Mouse (Mus musculus) hindbrain, postnatal 0 days (tissue): ENCODE results near the gene Tph1. TPM values are rescaled to one million over a fixed set of nuclear protein-coding genes. Genes with fewer than 3 reads are reported as not detected.
"Not testable (repeated sequence)": the region's sequence is repeated elsewhere in the genome, so short reads cannot be mapped to it uniquely, and the experiment has no call there.

Experiments used
- ATAC-seq: fragments of 200-750 bp; cut with Nextera tagmentation; 2 replicates; pipeline ENCODE4 v1.8.0; 2017; ENCODE audit warnings: mild to moderate bottlenecking, moderate TSS enrichment, moderate library complexity
- DNase-seq: peaks from one replicate; pipeline ENCODE4 v3.0.0-alpha.2; 2015; ENCODE audit warnings: low spot score
- H3K27ac ChIP-seq: fragments of 300-500 bp; sonication (generic); 2 replicates; pipeline ENCODE4 v1.5.1; 2014; ENCODE audit warnings: mild to moderate bottlenecking
- H3K27me3 ChIP-seq: fragments of 300-500 bp; sonication (generic); 2 replicates; pipeline ENCODE4 v1.6.1; 2014; ENCODE audit warnings: low read length, mixed read lengths; ENCODE audit not compliant: insufficient read depth
- H3K36me3 ChIP-seq: fragments of 300-500 bp; sonication (generic); 2 replicates; pipeline ENCODE4 v1.6.1; 2014; ENCODE audit warnings: low read length, mixed read lengths; ENCODE audit not compliant: insufficient read depth
- H3K4me1 ChIP-seq: fragments of 300-500 bp; sonication (generic); 2 replicates; pipeline ENCODE4 v1.6.1; 2014; ENCODE audit warnings: antibody characterized with exemption, low read length, mixed read lengths; ENCODE audit not compliant: insufficient read depth
- H3K4me2 ChIP-seq: fragments of 300-500 bp; sonication (generic); 2 replicates; pipeline ENCODE4 v1.6.1; 2014; ENCODE audit warnings: low read depth, mild to moderate bottlenecking, low read length, moderate library complexity, mixed read lengths
- H3K4me3 ChIP-seq: fragments of 300-500 bp; sonication (generic); 2 replicates; pipeline ENCODE4 v1.5.1; 2014; ENCODE audit warnings: low read length
- H3K9ac ChIP-seq: fragments of 300-500 bp; sonication (generic); replicated peaks from 2 replicates; pipeline ENCODE4 v1.6.1; 2014; ENCODE audit warnings: mild to moderate bottlenecking, low read length, moderate library complexity, mixed read lengths
- H3K9me3 ChIP-seq: fragments of 300-500 bp; sonication (generic); 2 replicates; pipeline ENCODE4 v1.6.1; 2016; ENCODE audit warnings: low read length, mixed read lengths
- CTCF ChIP-seq: IDR thresholded peaks from 2 replicates; pipeline ENCODE4 v1.5.1; 2016; ENCODE audit warnings: antibody characterized with exemption, control low read depth, low read depth
- WGBS: fragments of 180-500 bp; shearing (Covaris S2); extraction: QIAGEN DNeasy Blood & Tissue Kit; methylation state at CpG from one replicate; pipeline ENCODE4 v1.1.7; 2014; 5-methylcytosine and 5-hydroxymethylcytosine counted together
- polyA plus RNA-seq: library from polyadenylated mRNA; unstranded; fragments of >200 nt; fragmentation: Nextera tagmentation; extraction: Ambion mirVana; gene quantifications from 2 replicates; pipeline ENCODE4 v1.2.1, GENCODE M21; 2015
- total RNA-seq: library from RNA; depleted of rRNA; stranded (reverse); fragments of >200 nt; gene quantifications from 2 replicates; pipeline ENCODE4 v1.2.3, GENCODE M21; 2014

Gene Tph1
- total and polyA plus RNA-seq, 2 experiments from 2014 or later: 0.73 TPM

DNA sequence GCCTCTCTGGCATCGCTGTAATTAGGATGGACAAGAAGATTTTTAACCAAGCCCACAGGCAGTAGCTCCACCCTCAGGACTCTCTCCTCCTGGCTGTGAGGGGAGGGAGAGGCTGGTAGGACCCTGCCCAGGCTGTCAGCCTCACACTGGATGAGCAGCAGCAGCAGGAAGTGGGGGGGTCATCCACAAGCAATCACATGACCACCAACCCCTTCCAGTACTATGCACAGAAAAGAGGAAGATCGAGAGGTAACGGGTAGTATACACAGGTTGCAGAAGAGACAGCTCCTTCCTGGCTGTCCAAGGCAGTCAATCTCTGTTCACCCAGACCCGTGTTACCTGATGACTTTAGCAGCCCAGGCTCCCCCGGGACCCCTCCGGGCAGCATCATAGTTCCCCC lies 39.9 kb upstream of the Tph1 start:
- no peak for TF ChIP-seq CTCF
- ATAC-seq: no peak

DNA sequence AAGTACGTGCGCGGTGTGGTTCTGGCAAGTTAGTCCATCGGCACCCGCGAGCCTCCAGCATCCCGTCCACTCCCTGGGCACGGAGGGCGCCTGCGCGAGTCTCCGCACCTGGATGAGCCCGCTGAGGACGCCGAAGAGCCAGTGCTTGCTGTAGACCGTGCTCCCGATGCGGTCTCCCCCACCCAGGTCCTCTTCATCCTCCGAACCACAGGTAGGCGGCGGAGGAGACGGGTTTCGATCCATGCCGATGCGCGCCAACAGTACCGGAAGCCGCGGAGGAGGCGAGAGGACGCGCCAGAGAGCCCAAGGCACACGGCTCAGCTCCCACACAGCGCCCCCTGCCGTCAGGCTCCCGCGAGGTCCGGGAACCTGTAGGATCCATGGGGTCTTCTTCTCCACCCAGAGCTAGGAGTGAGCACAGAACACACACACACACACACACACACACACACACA lies 38.1 kb upstream of the Tph1 start, which contains the start of gene Saal1:
Gene Saal1 (minus strand): TSS at position 291 of the 455 bp plus-strand sequence.
- H3K9ac ChIP-seq: peak within 1 kb of the TSS; percentile 87
- WGBS: 0% methylated on average over 38 of the region's 38 CpGs

More for the DNA sequence above, 39.9 kb upstream of the Tph1 start:
- no peaks in the 10 kb centered on the region for H3K36me3 ChIP-seq
- no peaks in the 10 kb centered on the region for H3K27me3 ChIP-seq
- WGBS: 67% methylated on average over 6 of the region's 6 CpGs
- H3K9ac ChIP-seq: no peak overlapping the region
- no peak overlapping the region for H3K4me3 ChIP-seq
- H3K9me3 ChIP-seq: no peaks in the 10 kb centered on the region
- no peak for DNase-seq
- H3K4me2 ChIP-seq: no peak overlapping the region
- peaks cover 5% of the 10 kb centered on the region for H3K4me1 ChIP-seq
- no peak overlapping the region for H3K27ac ChIP-seq

DNA sequence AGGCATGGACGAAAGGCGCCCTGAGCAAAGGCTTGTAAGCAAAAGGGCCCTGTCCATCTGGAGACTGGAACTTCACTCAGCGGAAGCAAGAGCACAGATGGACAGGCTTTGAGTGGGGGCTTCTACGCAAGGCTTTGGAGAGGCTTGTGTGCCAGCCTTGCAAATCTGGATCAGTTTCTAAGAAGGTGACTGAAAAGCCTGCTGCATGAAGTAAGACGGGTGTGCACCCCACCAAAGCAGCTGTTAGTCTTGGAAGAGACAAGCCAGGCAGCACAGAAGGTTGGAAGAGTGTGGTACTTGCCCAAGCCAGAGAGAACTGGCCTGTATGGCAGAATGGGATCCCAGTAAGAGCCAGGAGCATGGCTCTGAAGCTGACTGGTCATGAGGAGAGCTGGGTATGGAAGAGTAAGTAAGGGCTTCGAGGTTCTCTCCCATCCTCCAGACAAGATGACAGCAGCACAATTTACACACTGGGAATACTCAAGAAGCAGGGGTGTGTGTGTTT lies 28.2 kb upstream of the Tph1 start:
- Histone ChIP-seq H3K9ac (no peak overlapping the region), H3K36me3 (peaks cover 57% of the 10 kb centered on the region), H3K4me2 (no peak overlapping the region), H3K9me3 (no peaks in the 10 kb centered on the region), H3K27me3 (no peaks in the 10 kb centered on the region), H3K4me3 (no peak overlapping the region), H3K27ac (no peak overlapping the region), H3K4me1 (no peaks in the 10 kb centered on the region)
- ATAC-seq (no peak), DNase-seq (no peak)
- 86% methylated on average over 6 of the region's 6 CpGs for WGBS
- TF ChIP-seq CTCF: no peak

More for the DNA sequence above, 38.1 kb upstream of the Tph1 start, which contains the start of gene Saal1:
- ATAC-seq (peak; percentile 99), DNase-seq (peak; percentile 95)
- H3K4me1 ChIP-seq: peaks cover 5% of the 10 kb centered on the region
- H3K27me3 ChIP-seq: no peaks in the 10 kb centered on the region
- H3K9me3 ChIP-seq: no peaks in the 10 kb centered on the region
- peak within 1 kb of the TSS; percentile 90 for H3K4me3 ChIP-seq
- H3K27ac ChIP-seq: peak within 1 kb of the TSS; percentile 78
- peak within 1 kb of the TSS; percentile 69 for H3K4me2 ChIP-seq
- TF ChIP-seq CTCF: peak; percentile 98
- peaks cover 9% of the 10 kb centered on the region; the same call in 1 of the 2 replicates for H3K36me3 ChIP-seq

DNA sequence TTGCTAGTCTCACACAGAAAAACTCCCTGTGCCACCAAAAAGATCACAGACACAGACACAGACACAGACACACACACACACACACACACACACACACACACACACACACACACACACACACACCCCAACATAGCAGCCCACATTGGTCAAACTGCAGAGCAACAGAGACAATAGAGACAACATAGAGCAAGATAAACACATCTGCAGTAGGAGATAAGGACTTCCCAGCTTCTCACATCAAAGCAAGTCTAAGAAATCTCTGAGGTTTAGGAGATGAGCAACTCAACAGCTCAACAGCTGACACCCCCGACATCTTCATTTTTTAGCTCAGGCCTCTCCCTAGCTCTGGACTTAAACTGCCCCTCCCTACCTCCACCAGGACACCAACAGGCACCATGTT lies 24.4 kb upstream of the Tph1 start:
- H3K4me3 ChIP-seq: no peak overlapping the region
- TF ChIP-seq CTCF: no peak
- H3K27me3 ChIP-seq: no peaks in the 10 kb centered on the region
- H3K9ac ChIP-seq: no peak overlapping the region
- no peak for DNase-seq
- no peak for ATAC-seq
- H3K4me1 ChIP-seq: no peaks in the 10 kb centered on the region
- WGBS: 93% methylated on average over 1 of the region's 1 CpGs
- peaks cover 34% of the 10 kb centered on the region for H3K36me3 ChIP-seq
- no peaks in the 10 kb centered on the region for H3K9me3 ChIP-seq
- H3K27ac ChIP-seq: no peak overlapping the region
- H3K4me2 ChIP-seq: no peak overlapping the region

DNA sequence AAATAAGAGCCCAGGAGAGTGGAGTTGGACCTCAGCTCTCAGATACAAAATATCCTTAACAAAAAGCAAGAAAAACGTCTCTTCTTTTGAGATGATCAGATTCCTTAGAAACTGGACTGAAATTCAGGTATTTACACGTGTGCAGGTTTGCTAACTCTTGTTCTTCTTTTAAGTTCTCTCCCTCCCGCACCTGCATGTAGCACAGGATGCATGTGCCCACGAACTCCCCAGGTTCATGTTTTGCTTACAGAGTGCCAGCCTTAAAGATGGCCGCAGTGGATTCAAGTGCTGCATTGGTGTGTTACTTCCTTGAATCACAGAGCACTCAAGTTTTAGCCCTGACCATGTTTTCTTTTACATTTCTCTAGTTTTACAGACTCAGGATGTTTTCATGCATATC lies 14.5 kb upstream of the Tph1 start:
- DNase-seq (no peak), ATAC-seq (no peak)
- Histone ChIP-seq H3K4me1 (no peaks in the 10 kb centered on the region), H3K27me3 (no peaks in the 10 kb centered on the region), H3K4me2 (no peak overlapping the region), H3K36me3 (peaks cover 32% of the 10 kb centered on the region; the same call in 1 of the 2 replicates), H3K4me3 (no peak overlapping the region), H3K27ac (no peak overlapping the region), H3K9me3 (no peaks in the 10 kb centered on the region), H3K9ac (no peak overlapping the region)
- no peak for TF ChIP-seq CTCF
- 91% methylated on average over 5 of the region's 5 CpGs for WGBS

DNA sequence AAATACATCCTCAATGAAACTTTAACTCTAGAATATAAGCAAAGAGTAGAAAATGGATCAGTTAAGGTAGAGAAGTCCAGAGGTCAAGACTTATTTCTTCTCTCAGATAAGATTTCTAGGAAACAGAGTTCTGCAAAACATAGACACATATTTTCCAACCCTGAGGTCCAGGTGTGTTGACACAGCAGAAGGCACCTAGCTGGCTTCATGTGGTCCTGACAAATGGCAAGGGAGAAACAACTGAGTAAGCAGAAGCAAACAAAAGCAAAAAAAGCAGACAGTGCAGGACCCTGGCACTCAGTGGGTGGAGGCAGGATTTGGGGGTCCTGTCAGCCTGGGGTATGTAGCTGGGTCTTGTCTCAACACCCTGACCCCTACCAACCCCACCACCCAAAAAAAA lies 8.4 kb upstream of the Tph1 start:
- ATAC-seq: no peak
- no peak for DNase-seq

DNA sequence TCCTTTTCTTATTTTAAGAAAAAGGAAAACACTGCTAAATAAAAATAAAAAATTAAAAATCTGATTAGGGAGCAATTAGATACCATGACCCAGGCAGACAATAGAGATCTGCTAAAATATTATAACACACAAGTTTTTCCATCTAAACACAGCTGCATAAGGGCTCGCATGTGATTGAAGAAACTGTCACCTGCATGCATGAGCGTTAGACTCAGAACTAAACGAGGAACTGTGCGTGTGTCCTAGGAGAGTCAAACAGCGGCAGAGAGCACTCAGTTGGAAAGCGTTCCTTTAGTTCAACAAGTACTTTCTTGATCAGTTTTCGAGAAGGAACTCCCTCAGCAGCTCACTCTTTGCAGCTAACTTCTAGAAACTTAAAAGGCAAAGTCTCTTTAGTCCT lies 6.7 kb upstream of the Tph1 start:
- 81% methylated on average over 7 of the region's 7 CpGs for WGBS
- H3K27ac ChIP-seq, H3K9me3 ChIP-seq, ATAC-seq, DNase-seq, H3K36me3 ChIP-seq, H3K27me3 ChIP-seq, H3K9ac ChIP-seq, H3K4me1 ChIP-seq, H3K4me2 ChIP-seq, H3K4me3 ChIP-seq: not testable (repeated sequence)

More for the DNA sequence above, 8.4 kb upstream of the Tph1 start:
- no peak overlapping the region for H3K4me2 ChIP-seq
- no peak overlapping the region for H3K27ac ChIP-seq
- H3K27me3 ChIP-seq: no peaks in the 10 kb centered on the region
- H3K4me1 ChIP-seq: no peaks in the 10 kb centered on the region; the same call in 1 of the 2 replicates
- no peaks in the 10 kb centered on the region for H3K9me3 ChIP-seq
- no peak overlapping the region for H3K4me3 ChIP-seq
- no peak for TF ChIP-seq CTCF
- H3K9ac ChIP-seq: no peak overlapping the region
- H3K36me3 ChIP-seq: no peaks in the 10 kb centered on the region
